ENCODE assay signal across 20 mouse cellular contexts in the genomic region with DNA sequence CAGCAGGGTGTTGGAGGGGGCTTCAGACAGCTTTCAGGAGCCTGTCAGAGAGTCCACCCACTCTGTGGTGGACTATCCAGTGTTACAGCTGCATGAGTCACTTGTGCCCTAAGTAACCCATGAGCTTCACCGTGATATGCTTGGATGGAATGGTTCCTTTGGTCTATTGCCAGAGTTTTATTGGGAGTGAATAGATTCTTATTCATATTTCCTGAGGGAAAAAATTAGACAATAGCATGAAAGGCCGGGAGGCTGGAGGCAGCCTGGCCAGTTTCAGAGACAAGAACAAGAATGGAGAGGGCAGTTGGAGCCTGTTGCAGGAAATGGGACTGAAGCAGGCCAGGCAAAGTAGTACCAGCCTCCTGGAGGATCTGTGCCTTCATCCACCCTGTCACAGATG.
A peak's percentile ranks its signal among the peaks of the same experiment; 100 is the strongest.
DNase-seq lines count a peak whose midpoint lies in the region.
"Had no signal": no experiment of that assay in that cellular context is flagged by ENCODE, and none has a peak within 500 bp of the region (broad histone marks: within the 10 kb centered on the region; RNA-seq: fewer than 3 reads in every experiment).

No protein-coding gene starts in this region.

- peak; percentile 2 for DNase-seq in heart, adult 11 months
- DNase-seq in heart, postnatal 4 days, result no peak
- DNase-seq in 3T3-L1 (ENCODE audit: low read depth, low spot score), result peak; percentile 22
- DNase-seq in Muller cell, postnatal 12 days (ENCODE audit: inconsistent ontology term), result peak; percentile 90
- peak; percentile 40 for DNase-seq in fat pad, adult 2 months (ENCODE audit: extremely low read depth, low read depth, low spot score)
- DNase-seq in spleen, postnatal 10 days (ENCODE audit: low spot score in 2 of 2), result no peak
- no peak for DNase-seq in kidney, postnatal 10 days
- DNase-seq in adrenal gland, postnatal 4 days (ENCODE audit: low spot score in 2 of 2), result no peak
- DNase-seq: adrenal gland, adult 2 months; adrenal gland, adult 8-10 months; adrenal gland, postnatal 10 days; adrenal gland, postnatal 14 days; adrenal gland, postnatal 25 days; adrenal gland, postnatal 36 days; B cell, adult 2 months; cerebellum, adult 11 months; cerebellum, adult 11-12 months; cerebellum, adult 18-20 months; cerebellum, adult 2 months; cerebellum, adult 8-10 months had no signal

Comparison
In these comparisons a context has a peak if more than half of its experiments do, and no peak if none do; other contexts are left out.
1. DNase-seq: peak in heart, adult 11 months (single experiment), 3T3-L1 (single experiment), Muller cell, postnatal 12 days (single experiment) and fat pad, adult 2 months (single experiment); none in heart, postnatal 4 days (single experiment), spleen, postnatal 10 days (0 of 2), kidney, postnatal 10 days (single experiment) and adrenal gland, postnatal 4 days (0 of 2).